Mouse (Mus musculus) myocyte (in vitro differentiated cells): ENCODE results near the gene Zbtb24. TPM values are rescaled to one million over a fixed set of nuclear protein-coding genes. Genes with fewer than 3 reads are reported as not detected.

Experiments
- H3K27me3 ChIP-seq: one replicate; pipeline ENCODE4 v1.6.1; 2011; ENCODE audit not compliant: control insufficient read depth, insufficient read depth, insufficient read length
- H3K36me3 ChIP-seq: one replicate; pipeline ENCODE4 v1.6.1; 2011; ENCODE audit not compliant: control insufficient read depth, insufficient read depth
- H3K4me2 ChIP-seq: one replicate; pipeline ENCODE4 v1.6.1; 2011; ENCODE audit warnings: low read depth, control low read depth
- H3K4me3 ChIP-seq: one replicate; pipeline ENCODE4 v1.5.1; 2011; ENCODE audit warnings: mild to moderate bottlenecking, control low read depth, moderate library complexity
- H3K79me2 ChIP-seq: one replicate; pipeline ENCODE4 v1.6.1; 2011; ENCODE audit not compliant: control insufficient read depth, insufficient read depth
- H3ac ChIP-seq: one replicate; pipeline ENCODE4 v1.6.1; 2011; ENCODE audit not compliant: control insufficient read depth, insufficient read length
- CEBPB ChIP-seq: IDR thresholded peaks from 2 replicates; pipeline ENCODE4 v1.6.1; 2011; ENCODE audit warnings: mild to moderate bottlenecking, moderate library complexity; ENCODE audit not compliant: poor library complexity, insufficient read depth, severe bottlenecking
- E2F4 ChIP-seq: IDR thresholded peaks from one replicate; pipeline ENCODE4 v1.6.1; 2011; ENCODE audit warnings: mild to moderate bottlenecking, control low read depth, moderate library complexity; ENCODE audit not compliant: insufficient read depth
- MAX ChIP-seq: IDR thresholded peaks from one replicate; pipeline ENCODE4 v1.6.1; 2011; ENCODE audit warnings: low read depth, mild to moderate bottlenecking, control low read depth
- MYOD1 ChIP-seq, 3 experiments: IDR thresholded peaks; one replicate each; pipeline ENCODE4 v1.6.1; 2011; ENCODE audit warnings: control low read depth in 2 of 3, low read depth in 2 of 3, mild to moderate bottlenecking in 2 of 3, moderate library complexity in 1 of 3; ENCODE audit not compliant: insufficient read length in 2 of 3, control insufficient read depth in 1 of 3
- MYOG ChIP-seq, 3 experiments: IDR thresholded peaks; one replicate each; pipeline ENCODE4 v1.6.1; 2011; ENCODE audit warnings: control low read depth in 2 of 3, low read depth in 2 of 3, mild to moderate bottlenecking in 2 of 3; ENCODE audit not compliant: insufficient read length in 2 of 3, control insufficient read depth in 1 of 3, insufficient read depth in 1 of 3
- POLR2A ChIP-seq: IDR thresholded peaks from one replicate; pipeline ENCODE4 v1.6.1; 2011; ENCODE audit warnings: low read depth, mild to moderate bottlenecking, control low read depth, moderate library complexity; ENCODE audit not compliant: insufficient read length
- POLR2AphosphoS2 ChIP-seq: IDR thresholded peaks from one replicate; pipeline ENCODE4 v1.6.1; 2011; ENCODE audit warnings: low read depth, control low read depth; ENCODE audit not compliant: insufficient read length
- REST ChIP-seq: IDR thresholded peaks from one replicate; pipeline ENCODE4 v1.6.1; 2011; ENCODE audit warnings: mild to moderate bottlenecking, control low read depth, moderate library complexity; ENCODE audit not compliant: insufficient read depth, insufficient read length
- SRF ChIP-seq: IDR thresholded peaks from one replicate; pipeline ENCODE4 v1.6.1; 2011; ENCODE audit warnings: low read depth; ENCODE audit not compliant: control insufficient read depth, insufficient read length
- TCF12 ChIP-seq: IDR thresholded peaks from one replicate; pipeline ENCODE4 v1.6.1; 2011; ENCODE audit warnings: mild to moderate bottlenecking, control low read depth; ENCODE audit not compliant: poor library complexity, insufficient read depth, severe bottlenecking
- TCF3 ChIP-seq: IDR thresholded peaks from one replicate; pipeline ENCODE4 v1.6.1; 2011; ENCODE audit warnings: low read depth, control low read depth; ENCODE audit not compliant: insufficient read length
- USF1 ChIP-seq: IDR thresholded peaks from one replicate; pipeline ENCODE4 v1.6.1; 2011; ENCODE audit warnings: low read depth, mild to moderate bottlenecking, control low read depth, moderate library complexity
- polyA plus RNA-seq: library from polyadenylated mRNA; unstranded; fragments of >200 nt; fragmentation: generic; extraction: Trizol; gene quantifications from one replicate; pipeline ENCODE4 v1.2.1, GENCODE M21; 2012; ENCODE audit warnings: missing spikeins

The Zbtb24 gene
- polyA plus RNA-seq, 1 experiment, result 7.6 TPM

DNA sequence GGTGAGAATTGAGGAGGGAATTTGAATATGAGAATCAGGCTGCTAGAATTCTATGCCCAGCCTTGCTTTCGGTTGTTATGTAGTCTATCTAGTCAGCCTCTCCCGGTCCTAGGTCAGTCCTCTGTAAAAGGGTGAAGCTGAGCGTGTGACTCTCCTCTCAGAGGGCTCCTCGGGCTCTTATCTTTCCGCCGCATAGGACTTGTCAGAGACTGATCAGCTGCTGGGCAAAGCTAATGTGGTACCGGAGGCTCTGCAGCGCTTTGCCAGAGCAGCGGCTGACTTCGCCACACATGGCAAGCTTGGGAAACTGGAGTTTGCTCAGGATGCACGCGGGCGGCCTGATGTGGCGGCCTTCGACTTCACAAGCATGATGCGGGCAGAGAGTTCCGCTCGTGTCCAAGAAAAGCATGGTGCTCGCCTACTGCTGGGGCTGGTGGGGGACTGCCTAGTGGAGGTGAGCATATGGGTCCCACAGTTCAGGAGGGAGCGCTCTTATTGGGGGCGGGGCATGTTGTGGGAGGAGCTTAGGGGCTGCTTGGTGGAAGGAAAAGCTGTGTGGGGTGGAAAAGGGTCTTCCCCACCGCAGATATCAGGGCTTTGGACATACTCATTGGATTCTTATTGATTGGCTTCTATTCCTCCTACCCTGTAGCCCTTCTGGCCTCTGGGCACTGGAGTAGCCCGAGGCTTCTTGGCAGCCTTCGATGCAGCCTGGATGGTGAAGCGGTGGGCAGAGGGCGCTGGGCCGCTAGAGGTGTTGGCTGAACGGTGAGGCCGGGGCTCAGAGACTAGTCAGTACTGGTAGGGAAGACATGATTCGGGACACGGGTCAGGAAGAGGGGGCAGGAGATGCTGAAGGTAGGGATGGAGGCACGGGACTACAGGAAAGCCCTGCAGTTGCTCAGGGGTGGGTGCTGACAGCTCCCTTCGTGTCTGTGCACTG lies 31.0 kb downstream of the Zbtb24 start:
- H3K36me3 ChIP-seq, result peaks cover 21% of the 10 kb centered on the region
- H3K4me2 ChIP-seq, result no peak overlapping the region
- H3K27me3 ChIP-seq, result no peaks in the 10 kb centered on the region
- no peak overlapping the region for H3K4me3 ChIP-seq
- no peak overlapping the region for H3ac ChIP-seq
- TF ChIP-seq MYOD1 (IDR thresholded peaks at IDR 0.05; ENCODE audit: control insufficient read depth in 1 of 3, insufficient read length in 2 of 3, low read depth in 2 of 3), result no peak
- no peak for TF ChIP-seq SRF
- TF ChIP-seq TCF3, result no peak
- TF ChIP-seq E2F4, result no peak
- TF ChIP-seq USF1, result no peak
- no peak for TF ChIP-seq POLR2A
- TF ChIP-seq CEBPB, result no peak
- TF ChIP-seq MYOG (IDR thresholded peaks at IDR 0.05; ENCODE audit: control insufficient read depth in 1 of 3, insufficient read depth in 1 of 3, insufficient read length in 2 of 3, low read depth in 2 of 3), result no peak
- TF ChIP-seq REST, result no peak
- no peak for TF ChIP-seq MAX
- no peak for TF ChIP-seq POLR2AphosphoS2
- TF ChIP-seq TCF12, result no peak
- no peaks in the 10 kb centered on the region for H3K79me2 ChIP-seq

DNA sequence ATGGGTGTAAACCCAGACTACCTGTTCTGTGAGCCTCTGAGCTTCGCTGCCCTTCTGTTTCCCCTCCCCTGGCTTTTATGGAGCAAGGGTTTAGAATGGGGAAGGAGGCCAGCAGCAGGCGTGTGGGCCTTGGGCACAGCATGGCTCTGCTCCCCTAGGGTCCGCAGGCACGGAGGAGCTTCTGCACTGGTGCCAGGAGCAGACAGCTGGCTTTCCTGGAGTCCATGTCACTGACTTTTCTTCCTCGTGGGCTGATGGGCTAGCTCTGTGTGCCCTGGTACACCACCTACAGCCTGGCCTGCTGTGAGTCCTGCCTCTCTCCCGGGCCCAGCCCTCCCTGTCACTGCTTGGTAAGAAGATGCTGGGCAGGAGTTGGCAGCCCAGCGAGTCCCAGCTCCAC lies 32.3 kb downstream of the Zbtb24 start:
- peaks cover 21% of the 10 kb centered on the region for H3K36me3 ChIP-seq
- TF ChIP-seq REST, result no peak
- no peak for TF ChIP-seq TCF3
- no peak for TF ChIP-seq TCF12
- no peak for TF ChIP-seq MAX
- TF ChIP-seq POLR2A, result no peak
- no peak for TF ChIP-seq SRF
- no peak for TF ChIP-seq USF1
- no peak for TF ChIP-seq MYOG (IDR thresholded peaks at IDR 0.05; ENCODE audit: control insufficient read depth in 1 of 3, insufficient read depth in 1 of 3, insufficient read length in 2 of 3, low read depth in 2 of 3)
- no peak for TF ChIP-seq POLR2AphosphoS2
- no peak for TF ChIP-seq CEBPB
- TF ChIP-seq E2F4, result no peak
- no peak for TF ChIP-seq MYOD1 (IDR thresholded peaks at IDR 0.05; ENCODE audit: control insufficient read depth in 1 of 3, insufficient read length in 2 of 3, low read depth in 2 of 3)

DNA sequence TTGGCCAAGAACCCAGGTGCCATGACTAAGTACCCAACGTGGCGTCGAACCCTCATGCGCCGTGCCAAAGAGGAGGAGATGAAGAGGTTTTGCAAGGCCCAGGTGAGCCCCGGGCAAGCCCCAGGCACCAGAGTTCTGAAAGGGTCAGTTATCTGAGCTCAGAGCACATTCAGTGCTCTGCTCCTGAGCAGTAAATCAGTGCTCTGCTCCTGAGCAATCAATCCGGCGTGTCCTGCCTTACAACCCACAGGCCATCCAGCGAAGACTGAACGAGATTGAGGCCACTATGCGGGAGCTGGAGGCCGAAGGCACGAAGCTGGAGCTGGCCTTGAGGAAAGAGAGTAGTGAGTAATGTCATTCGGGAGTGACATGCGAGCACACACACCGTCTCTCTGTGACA lies 35.6 kb downstream of the Zbtb24 start:
- TF ChIP-seq USF1, result no peak
- TF ChIP-seq E2F4, result no peak
- TF ChIP-seq POLR2A, result no peak
- TF ChIP-seq POLR2AphosphoS2, result peak; percentile 42
- TF ChIP-seq MYOG (IDR thresholded peaks at IDR 0.05; ENCODE audit: control insufficient read depth in 1 of 3, insufficient read depth in 1 of 3, insufficient read length in 2 of 3, low read depth in 2 of 3), result no peak
- peaks cover 16% of the 10 kb centered on the region for H3K36me3 ChIP-seq
- H3ac ChIP-seq, result no peak overlapping the region
- H3K79me2 ChIP-seq, result no peaks in the 10 kb centered on the region
- H3K4me3 ChIP-seq, result no peak overlapping the region
- no peak overlapping the region for H3K4me2 ChIP-seq
- H3K27me3 ChIP-seq, result no peaks in the 10 kb centered on the region

More for the DNA sequence above, 32.3 kb downstream of the Zbtb24 start:
- H3K27me3 ChIP-seq, result no peaks in the 10 kb centered on the region
- no peak overlapping the region for H3ac ChIP-seq
- H3K79me2 ChIP-seq, result no peaks in the 10 kb centered on the region
- H3K4me3 ChIP-seq, result no peak overlapping the region
- H3K4me2 ChIP-seq, result no peak overlapping the region

DNA sequence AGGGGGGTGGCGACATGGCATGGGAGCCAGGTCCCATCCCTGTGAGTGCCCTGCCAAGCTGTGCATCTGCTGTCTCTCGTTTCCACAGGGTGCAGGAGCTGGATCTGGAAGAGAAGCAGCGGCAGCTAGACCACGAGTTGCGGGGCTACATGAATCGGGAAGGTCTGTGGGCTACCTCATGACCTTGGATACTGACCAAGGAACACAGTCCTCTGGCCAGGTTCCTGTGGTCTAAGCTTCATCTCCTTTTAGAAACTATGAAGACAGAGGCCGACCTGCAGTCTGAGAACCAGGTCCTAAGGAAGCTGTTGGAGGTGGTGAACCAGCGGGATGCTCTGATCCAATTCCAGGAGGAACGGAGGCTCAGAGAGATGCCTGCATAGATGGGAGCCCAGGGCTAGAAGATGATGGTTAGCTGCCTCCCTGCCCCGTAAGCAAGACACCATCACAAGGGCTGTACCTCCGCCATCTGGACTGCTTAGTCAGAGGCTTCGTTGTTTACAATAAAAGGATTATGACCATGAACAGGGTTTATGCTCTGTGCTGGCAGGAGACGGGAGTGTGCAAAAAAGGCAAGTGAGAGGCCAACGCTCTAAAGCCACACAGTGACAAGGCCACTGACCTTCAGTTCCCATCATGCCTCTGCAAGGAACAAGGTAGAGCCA lies 36.5 kb downstream of the Zbtb24 start:
- Histone ChIP-seq H3K36me3 (peaks cover 14% of the 10 kb centered on the region), H3ac (no peak overlapping the region), H3K4me3 (no peak overlapping the region), H3K27me3 (no peaks in the 10 kb centered on the region), H3K4me2 (no peak overlapping the region), H3K79me2 (no peaks in the 10 kb centered on the region)
- no peak for TF ChIP-seq POLR2A
- no peak for TF ChIP-seq MYOD1 (IDR thresholded peaks at IDR 0.05; ENCODE audit: control insufficient read depth in 1 of 3, insufficient read length in 2 of 3, low read depth in 2 of 3)
- no peak for TF ChIP-seq MYOG (IDR thresholded peaks at IDR 0.05; ENCODE audit: control insufficient read depth in 1 of 3, insufficient read depth in 1 of 3, insufficient read length in 2 of 3, low read depth in 2 of 3)
- TF ChIP-seq SRF, result no peak
- no peak for TF ChIP-seq CEBPB
- no peak for TF ChIP-seq TCF3
- TF ChIP-seq MAX, result no peak
